Mouse (Mus musculus): ENCODE measurements around the gene Snx33. TPM values are rescaled to one million over a fixed set of nuclear protein-coding genes. Genes with fewer than 3 reads are reported as not detected.
A peak's percentile ranks its signal among the peaks of the same experiment; 100 is the strongest.

Snx33 gene
- total and polyA plus RNA-seq, 3 experiments, result 1.7 to 3.2 (median 2.6) TPM

GRCm38 (mm10) chr9:56894006-56894405, 34.2 kb downstream of the Snx33 start:
- Histone ChIP-seq H3K9me3 (replicated peaks; ENCODE audit: low read length) (no peaks in the 10 kb centered on the region), H3K36me3 (replicated peaks in 1 of 2; ENCODE audit: control insufficient read depth in 1 of 2, insufficient read depth in 1 of 2, low read length in 1 of 2) (no peaks in the 10 kb centered on the region), H3K79me2 (replicated peaks; ENCODE audit: control insufficient read depth, extremely low read depth, insufficient read depth, poor library complexity, severe bottlenecking) (no peaks in the 10 kb centered on the region), H3K9ac (ENCODE audit: insufficient read depth, low read depth) (no peak overlapping the region), H3K4me2 (ENCODE audit: insufficient read depth, low read depth, poor library complexity, severe bottlenecking) (no peak overlapping the region), H3K4me1 (ENCODE audit: control insufficient read depth in 1 of 2, insufficient read depth in 2 of 2) (peaks cover 13 to 60% of the 10 kb centered on the region in 2 experiments), H3K4me3 (replicated peaks in 1 of 3; ENCODE audit: low read depth in 2 of 3, low read length in 2 of 3, poor library complexity in 1 of 3) (no peak overlapping the region), H3K27ac (ENCODE audit: insufficient read depth, low read depth) (no peak overlapping the region), H3K27me3 (replicated peaks) (peaks cover 5% of the 10 kb centered on the region)
- in situ Hi-C loops (cut with MboI; ENCODE audit: low pct_ligation_motif_present, low pct_unique_long_range_greater_than_20kb, low sequenced_read_pairs), result loop anchor here (5.0 to 10.0 kb wide), 3 partner anchors 148 to 321 kb away; partner anchors contain the start of gene Man2c1
- DNase-seq (ENCODE audit: extremely low read depth), result no peak
- TF ChIP-seq CHD2 (IDR thresholded peaks at IDR 0.05; ENCODE audit: low read length) (peak; percentile 33; the same call in 1 of the 2 replicates), POLR2A (IDR thresholded peaks at IDR 0.05; ENCODE audit: low read depth, low read length) (no peak), ZC3H11A (IDR thresholded peaks at IDR 0.05; ENCODE audit: low read depth, low read length) (no peak), ETS1 (conservative IDR thresholded peaks at IDR 0.05; ENCODE audit: low read depth, low read length) (no peak), SMC3 (IDR thresholded peaks at IDR 0.05; ENCODE audit: low read depth, low read length) (peak; percentile 21), CHD1 (IDR thresholded peaks at IDR 0.05; ENCODE audit: low read depth, low read length) (no peak), ZMIZ1 (IDR thresholded peaks at IDR 0.05; ENCODE audit: low read depth, low read length) (no peak), KAT2A (IDR thresholded peaks at IDR 0.05; ENCODE audit: insufficient replicate concordance, low read length) (no peak), CTCF (conservative IDR thresholded peaks at IDR 0.05 in 1 of 2, IDR thresholded peaks at IDR 0.05 in 1 of 2; ENCODE audit: low read depth in 2 of 2, low read length in 2 of 2) (peak in 1 of 2 experiments; percentile 42; a peak in 2 of 4 replicates), RCOR1 (conservative IDR thresholded peaks at IDR 0.05; ENCODE audit: low read depth, low read length) (no peak), HCFC1 (IDR thresholded peaks at IDR 0.05; ENCODE audit: low read depth, low read length) (no peak)
- dilution Hi-C loops (cut with MboI; ENCODE audit: extremely low pct_ligation_motif_present, extremely low pct_unique_long_range_greater_than_20kb, low sequenced_read_pairs), result no loop called here

GRCm38 (mm10) chr9:56893313-56893712, 34.9 kb downstream of the Snx33 start:
- H3K79me2 ChIP-seq (replicated peaks; ENCODE audit: control insufficient read depth, extremely low read depth, insufficient read depth, poor library complexity, severe bottlenecking), result no peaks in the 10 kb centered on the region
- no peaks in the 10 kb centered on the region for H3K36me3 ChIP-seq (replicated peaks in 1 of 2; ENCODE audit: control insufficient read depth in 1 of 2, insufficient read depth in 1 of 2, low read length in 1 of 2)
- TF ChIP-seq PAX5 (IDR thresholded peaks at IDR 0.05; ENCODE audit: low read length), result no peak
- TF ChIP-seq JUND (conservative IDR thresholded peaks at IDR 0.05; ENCODE audit: low read depth, low read length), result no peak
- no peak for TF ChIP-seq CHD2 (IDR thresholded peaks at IDR 0.05; ENCODE audit: low read length)
- no peak for TF ChIP-seq IRF4 (IDR thresholded peaks at IDR 0.05; ENCODE audit: low read depth, low read length)
- no peak for TF ChIP-seq ZC3H11A (IDR thresholded peaks at IDR 0.05; ENCODE audit: low read depth, low read length)
- TF ChIP-seq ZMIZ1 (IDR thresholded peaks at IDR 0.05; ENCODE audit: low read depth, low read length), result no peak
- no peak for TF ChIP-seq MAFK (IDR thresholded peaks at IDR 0.05; ENCODE audit: insufficient replicate concordance, low read length)
- TF ChIP-seq JUN (IDR thresholded peaks at IDR 0.05; ENCODE audit: insufficient read depth, low read depth, low read length), result no peak
- no peak for TF ChIP-seq MXI1 (IDR thresholded peaks at IDR 0.05; ENCODE audit: low read depth, low read length)
- no peak for TF ChIP-seq ZNF384 (IDR thresholded peaks at IDR 0.05; ENCODE audit: low read depth, low read length)
- no peak for TF ChIP-seq CTCF (conservative IDR thresholded peaks at IDR 0.05 in 1 of 2, IDR thresholded peaks at IDR 0.05 in 1 of 2; ENCODE audit: low read depth in 2 of 2, low read length in 2 of 2)
- TF ChIP-seq TBP (conservative IDR thresholded peaks at IDR 0.05; ENCODE audit: low read depth, low read length), result no peak
- no peak for TF ChIP-seq MYC (IDR thresholded peaks at IDR 0.05; ENCODE audit: low read depth, low read length)
- TF ChIP-seq KAT2A (IDR thresholded peaks at IDR 0.05; ENCODE audit: insufficient replicate concordance, low read length), result no peak
- no peak for TF ChIP-seq MAX (IDR thresholded peaks at IDR 0.05; ENCODE audit: low read length)
- peaks cover 7 to 53% of the 10 kb centered on the region in 2 experiments for H3K4me1 ChIP-seq (ENCODE audit: control insufficient read depth in 1 of 2, insufficient read depth in 2 of 2)
- in situ Hi-C loops (cut with MboI; ENCODE audit: low pct_ligation_motif_present, low pct_unique_long_range_greater_than_20kb, low sequenced_read_pairs), result loop anchor here (5.0 to 10.0 kb wide), 3 partner anchors 149 to 321 kb away; partner anchors contain the start of gene Man2c1
- H3K27me3 ChIP-seq (replicated peaks), result peaks cover 12% of the 10 kb centered on the region
- no peaks in the 10 kb centered on the region for H3K9me3 ChIP-seq (replicated peaks; ENCODE audit: low read length)
- no peak for DNase-seq (ENCODE audit: extremely low read depth)
- dilution Hi-C loops (cut with MboI; ENCODE audit: extremely low pct_ligation_motif_present, extremely low pct_unique_long_range_greater_than_20kb, low sequenced_read_pairs), result no loop called here
- no peak overlapping the region for H3K4me3 ChIP-seq (replicated peaks in 1 of 3; ENCODE audit: low read depth in 2 of 3, low read length in 2 of 3, poor library complexity in 1 of 3)
- no peak overlapping the region for H3K4me2 ChIP-seq (ENCODE audit: insufficient read depth, low read depth, poor library complexity, severe bottlenecking)
- H3K9ac ChIP-seq (ENCODE audit: insufficient read depth, low read depth), result no peak overlapping the region
- H3K27ac ChIP-seq (ENCODE audit: insufficient read depth, low read depth), result no peak overlapping the region

All from CH12.LX (cell line).